Mouse (Mus musculus) limb, embryonic 14.5 days (tissue): ENCODE measurements around the gene Dkk3. TPM values are rescaled to one million over a fixed set of nuclear protein-coding genes. Genes with fewer than 3 reads are reported as not detected.

Experiments used
- ATAC-seq: fragments of 200-750 bp; cut with Nextera tagmentation; 2 replicates; pipeline ENCODE4 v1.8.0; 2017; ENCODE audit warnings: low read depth, moderate number of reproducible peaks, moderate TSS enrichment; ENCODE audit not compliant: low FRiP score
- DNase-seq: peaks from one replicate; pipeline ENCODE4 v3.0.0-alpha.2; 2015; ENCODE audit warnings: low spot score
- H3K27ac ChIP-seq: fragments of 300-500 bp; sonication (generic); replicated peaks from 2 replicates; pipeline ENCODE4 v1.5.1; 2014; ENCODE audit warnings: low read depth, mild to moderate bottlenecking, low read length, moderate library complexity, mixed read lengths
- H3K27me3 ChIP-seq: fragments of 300-500 bp; sonication (generic); 2 replicates; pipeline ENCODE4 v1.6.1; 2014; ENCODE audit warnings: low read length, mixed read lengths; ENCODE audit not compliant: control insufficient read depth, insufficient read depth
- H3K36me3 ChIP-seq: fragments of 300-500 bp; sonication (generic); 2 replicates; pipeline ENCODE4 v1.6.1; 2014; ENCODE audit warnings: mild to moderate bottlenecking, low read length, moderate library complexity, mixed read lengths; ENCODE audit not compliant: control insufficient read depth, insufficient read depth
- H3K4me1 ChIP-seq: fragments of 300-500 bp; sonication (generic); 2 replicates; pipeline ENCODE4 v1.6.1; 2014; ENCODE audit warnings: antibody characterized with exemption, low read length, mixed read lengths; ENCODE audit not compliant: control insufficient read depth, insufficient read depth
- H3K4me2 ChIP-seq: fragments of 300-500 bp; sonication (generic); replicated peaks from 2 replicates; pipeline ENCODE4 v1.6.1; 2014; ENCODE audit warnings: low read depth, mild to moderate bottlenecking, low read length, moderate library complexity; ENCODE audit not compliant: severe bottlenecking
- H3K4me3 ChIP-seq: fragments of 300-500 bp; sonication (generic); replicated peaks from 2 replicates; pipeline ENCODE4 v1.5.1; 2014; ENCODE audit warnings: low read length
- H3K9ac ChIP-seq: fragments of 300-500 bp; sonication (generic); 2 replicates; pipeline ENCODE4 v1.6.1; 2014; ENCODE audit warnings: mild to moderate bottlenecking, low read depth, low read length, moderate library complexity; ENCODE audit not compliant: severe bottlenecking
- H3K9me3 ChIP-seq: fragments of 300-500 bp; sonication (generic); 2 replicates; pipeline ENCODE4 v1.6.1; 2016; ENCODE audit warnings: low read length; ENCODE audit not compliant: control insufficient read depth
- POLR2A ChIP-seq: fragments of 200-500 bp; IDR thresholded peaks from 2 replicates; pipeline ENCODE4 v1.8.0; 2012; ENCODE audit warnings: inconsistent platforms, mild to moderate bottlenecking, moderate library complexity, borderline replicate concordance; ENCODE audit not compliant: insufficient read depth, insufficient read length; ENCODE audit errors: extremely low read depth
- WGBS: fragments of 180-500 bp; shearing (Covaris S2); extraction: QIAGEN DNeasy Blood & Tissue Kit; methylation state at CpG from one replicate; pipeline ENCODE4 v1.1.7; 2014; 5-methylcytosine and 5-hydroxymethylcytosine counted together
- polyA plus RNA-seq, 2 experiments: library from polyadenylated mRNA; depleted of rRNA in 1 of 2; stranded (reverse) in 1 of 2; unstranded in 1 of 2; fragments of >200 nt; fragmentation: Nextera tagmentation in 1 of 2; extraction: Ambion mirVana in 1 of 2; gene quantifications; 2 replicates each; pipeline versions ENCODE4 v1.2.1 to v1.2.3; 2012 to 2014

The Dkk3 gene
- polyA plus RNA-seq, 2 experiments = 37.9 to 62.6 TPM

DNA sequence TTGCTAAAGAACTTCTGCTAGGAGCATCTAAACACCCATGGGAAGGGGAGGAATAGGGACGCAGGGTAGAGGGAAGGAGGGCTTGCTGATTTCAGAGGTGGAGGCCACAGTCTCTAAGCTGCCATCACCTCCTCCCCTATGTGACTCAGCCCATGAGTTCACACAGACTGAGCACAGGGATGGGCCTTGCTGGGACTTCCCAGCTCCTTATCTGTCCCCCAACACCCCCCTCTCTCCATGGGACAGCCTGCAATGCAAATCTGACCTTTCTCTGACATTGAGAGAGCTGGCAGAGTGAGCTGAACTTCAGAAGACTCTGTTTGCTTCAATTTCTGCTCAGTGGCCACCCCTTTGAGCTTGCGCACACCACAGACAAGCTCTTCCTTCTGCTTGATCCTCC lies 18.1 kb downstream of the Dkk3 start:
- no peak overlapping the region for H3K27ac ChIP-seq
- H3K27me3 ChIP-seq = no peaks in the 10 kb centered on the region
- H3K9ac ChIP-seq = no peak overlapping the region
- ATAC-seq (no peak), DNase-seq (no peak)
- no peak overlapping the region for H3K4me2 ChIP-seq
- no peaks in the 10 kb centered on the region for H3K9me3 ChIP-seq
- no peak overlapping the region for H3K4me3 ChIP-seq
- no peak for TF ChIP-seq POLR2A
- H3K36me3 ChIP-seq = no peaks in the 10 kb centered on the region; the same call in 1 of the 2 replicates
- peaks cover 13% of the 10 kb centered on the region for H3K4me1 ChIP-seq
- 95% methylated on average over 2 of the region's 2 CpGs for WGBS

DNA sequence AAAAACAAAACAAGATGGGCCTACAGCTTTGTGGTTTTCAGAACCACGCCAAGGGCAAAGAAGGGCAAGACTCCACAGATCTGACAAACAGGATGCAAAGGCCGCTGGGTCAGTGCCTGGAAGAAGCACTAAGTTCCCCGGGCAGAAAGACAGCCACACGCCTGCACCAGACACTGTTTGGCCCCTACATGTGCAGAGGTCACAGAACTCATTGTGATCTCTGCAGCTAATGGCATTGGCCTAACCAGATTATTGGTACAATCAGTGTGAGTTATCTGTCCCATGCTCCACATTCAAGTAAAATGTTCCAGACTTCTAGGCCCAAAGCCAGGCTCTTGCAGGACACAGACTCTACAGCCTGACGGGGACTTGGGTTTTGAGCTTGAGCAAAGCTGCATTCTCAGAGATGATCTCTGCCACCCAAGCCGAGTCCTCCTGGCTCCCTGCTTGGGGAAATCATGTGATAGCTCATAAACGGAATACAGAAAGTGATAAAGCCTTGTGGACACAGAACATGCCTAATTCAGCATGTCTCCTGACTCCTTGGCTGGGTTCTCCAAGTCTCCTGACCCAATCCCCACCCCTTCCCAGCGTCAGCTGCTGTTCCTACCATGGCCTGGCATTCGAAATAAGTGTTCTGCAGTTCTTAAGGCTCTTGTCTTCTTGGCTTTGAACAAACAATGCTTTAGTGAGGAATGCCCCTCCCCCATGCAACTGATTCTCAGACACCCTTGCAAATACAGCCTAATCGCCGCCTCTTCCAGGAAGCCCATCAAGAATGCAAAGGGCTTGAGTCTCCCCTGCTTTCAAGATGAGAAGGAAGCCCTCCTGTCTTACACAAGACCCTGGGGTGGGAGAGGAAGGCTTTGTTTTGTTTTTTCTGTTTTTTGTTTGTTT lies 20.1 kb downstream of the Dkk3 start:
- Histone ChIP-seq H3K9ac (no peak overlapping the region), H3K27me3 (no peaks in the 10 kb centered on the region), H3K4me2 (no peak overlapping the region), H3K9me3 (no peaks in the 10 kb centered on the region), H3K27ac (no peak overlapping the region), H3K4me1 (no peaks in the 10 kb centered on the region), H3K36me3 (no peaks in the 10 kb centered on the region; the same call in 1 of the 2 replicates), H3K4me3 (no peak overlapping the region)
- WGBS = 68% methylated on average over 11 of the region's 11 CpGs
- ATAC-seq (no peak), DNase-seq (no peak)
- TF ChIP-seq POLR2A = no peak

DNA sequence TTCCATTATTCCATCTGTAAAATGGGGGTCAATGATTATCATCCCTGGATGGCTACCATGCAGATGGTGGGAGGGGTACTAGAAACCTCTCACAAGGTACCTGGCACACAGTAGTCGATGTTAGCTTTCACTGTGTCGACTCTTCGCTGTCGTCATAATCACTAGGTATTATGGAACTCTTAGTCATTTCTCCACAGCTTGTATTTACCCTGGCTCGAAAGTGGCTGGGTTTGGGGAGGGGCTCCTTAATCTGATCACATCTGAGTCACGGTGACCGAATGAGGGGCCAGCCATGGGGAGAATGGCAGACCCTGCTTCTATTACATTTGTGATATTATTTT lies 20.7 kb downstream of the Dkk3 start:
- H3K27me3 ChIP-seq = no peaks in the 10 kb centered on the region
- H3K4me3 ChIP-seq = no peak overlapping the region
- no peaks in the 10 kb centered on the region for H3K4me1 ChIP-seq
- 84% methylated on average over 7 of the region's 7 CpGs for whole genome bisulfite sequencing
- ATAC-seq = no peak
- no peak for TF ChIP-seq POLR2A
- H3K4me2 ChIP-seq = no peak overlapping the region
- H3K36me3 ChIP-seq = no peaks in the 10 kb centered on the region; the same call in 1 of the 2 replicates
- no peak overlapping the region for H3K9ac ChIP-seq
- H3K27ac ChIP-seq = no peak overlapping the region
- no peak for DNase-seq
- no peaks in the 10 kb centered on the region for H3K9me3 ChIP-seq

DNA sequence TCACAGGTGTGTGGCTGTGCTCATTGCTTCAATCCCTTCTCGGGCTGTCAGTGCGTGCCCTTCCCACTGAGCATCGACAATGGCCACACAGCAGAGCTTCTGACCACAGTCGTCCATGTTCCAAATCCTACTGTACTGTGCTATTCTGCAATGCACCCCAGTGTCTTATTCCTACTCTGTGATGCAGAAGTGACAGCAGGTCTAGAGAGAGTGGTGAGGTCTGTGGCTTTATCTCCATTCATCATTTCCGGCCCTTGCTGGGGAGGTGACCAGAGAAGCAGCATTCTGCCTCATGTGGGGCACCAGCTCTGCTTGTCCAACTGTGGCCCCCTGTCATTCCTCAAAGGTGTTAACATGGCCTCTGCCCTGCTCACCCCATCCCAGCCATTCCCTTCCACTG lies 22.3 kb downstream of the Dkk3 start:
- DNase-seq (no peak), ATAC-seq (no peak)
- Histone ChIP-seq H3K9ac (no peak overlapping the region), H3K36me3 (no peaks in the 10 kb centered on the region; the same call in 1 of the 2 replicates), H3K4me2 (no peak overlapping the region), H3K4me3 (no peak overlapping the region), H3K4me1 (peaks cover 4% of the 10 kb centered on the region; the same call in 1 of the 2 replicates), H3K9me3 (no peaks in the 10 kb centered on the region), H3K27me3 (no peaks in the 10 kb centered on the region), H3K27ac (no peak overlapping the region)
- 74% methylated on average over 5 of the region's 5 CpGs for WGBS
- TF ChIP-seq POLR2A = no peak

DNA sequence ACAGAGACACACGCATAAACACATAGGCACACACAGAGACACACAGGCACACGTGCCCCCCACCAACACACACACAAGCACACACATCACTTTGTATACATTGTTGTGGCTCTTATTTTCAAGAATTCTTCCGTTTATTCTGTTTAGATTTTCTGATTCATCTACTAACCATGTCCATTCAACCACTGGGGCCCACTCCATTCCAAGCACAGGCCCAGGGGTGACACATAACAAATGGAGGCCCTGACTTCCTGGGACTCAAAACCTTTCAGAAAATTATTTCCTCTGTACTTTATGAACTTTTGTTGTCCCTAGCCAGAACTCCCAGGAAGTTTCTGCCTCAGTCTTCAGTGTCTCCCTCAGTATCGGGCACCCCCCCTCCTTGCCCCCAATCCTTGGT lies 23.7 kb downstream of the Dkk3 start:
- no peaks in the 10 kb centered on the region; the same call in 1 of the 2 replicates for H3K36me3 ChIP-seq
- ATAC-seq (no peak), DNase-seq (no peak)
- no peaks in the 10 kb centered on the region for H3K27me3 ChIP-seq
- no peak for TF ChIP-seq POLR2A
- WGBS = 84% methylated on average over 4 of the region's 4 CpGs
- H3K9me3 ChIP-seq = no peaks in the 10 kb centered on the region
- peaks cover 4% of the 10 kb centered on the region; the same call in 1 of the 2 replicates for H3K4me1 ChIP-seq
- H3K9ac ChIP-seq = no peak overlapping the region
- no peak overlapping the region for H3K4me3 ChIP-seq
- H3K27ac ChIP-seq = no peak overlapping the region
- H3K4me2 ChIP-seq = no peak overlapping the region
